Mouse (Mus musculus) 3134 (cell line): ENCODE data around the gene Hmx2.

Source experiments
- DNase-seq: peaks from one replicate; pipeline ENCODE4 v3.0.0-alpha.2; 2011; ENCODE audit warnings: low spot score; ENCODE audit not compliant: insufficient read length; ENCODE audit errors: extremely low read depth

Hmx2 gene

DNA sequence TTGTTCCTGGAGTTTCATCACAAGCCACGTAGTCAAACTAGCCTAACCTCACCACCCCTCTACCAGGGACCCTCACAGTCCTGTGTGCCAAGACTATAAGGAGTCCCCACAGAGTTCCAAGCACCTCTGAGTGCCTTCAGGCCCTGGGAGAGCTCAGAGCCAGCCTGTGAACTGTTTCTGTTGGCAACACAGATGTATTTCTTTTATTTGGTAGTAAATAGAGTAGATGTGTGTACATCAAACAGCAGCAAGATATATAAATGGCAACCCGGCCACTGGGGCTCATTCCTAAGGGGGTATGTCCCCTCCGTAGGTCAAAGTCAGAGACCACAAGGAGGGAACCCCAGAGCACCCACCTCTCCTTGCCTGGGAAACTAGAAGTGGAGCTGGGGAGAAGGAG is at the start of gene Hmx2:
TSS of gene Hmx2 (plus strand) at position 301 of the 400 bp plus-strand sequence.
- DNase-seq = no peak

DNA sequence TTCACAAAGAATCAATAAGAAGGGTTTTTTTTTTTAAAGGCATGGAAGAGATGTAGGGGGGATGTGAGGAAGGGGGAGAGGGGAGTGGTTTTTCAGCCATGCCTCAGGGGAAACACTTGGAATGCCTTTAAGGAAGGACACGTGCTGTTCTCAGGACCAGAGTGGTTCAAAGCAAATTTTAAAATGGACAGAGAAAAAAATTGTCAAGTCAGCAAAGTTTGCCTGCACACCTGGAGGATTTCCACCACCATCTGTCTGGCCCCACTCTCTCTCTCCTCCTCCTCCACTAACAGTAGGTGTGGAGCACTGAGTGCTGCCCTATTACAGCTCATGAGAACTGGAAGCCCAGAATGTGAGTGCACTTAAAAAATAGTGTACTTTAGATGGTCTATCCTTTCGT is 44.8 kb upstream of the Hmx2 start:
- no peak for DNase-seq

DNA sequence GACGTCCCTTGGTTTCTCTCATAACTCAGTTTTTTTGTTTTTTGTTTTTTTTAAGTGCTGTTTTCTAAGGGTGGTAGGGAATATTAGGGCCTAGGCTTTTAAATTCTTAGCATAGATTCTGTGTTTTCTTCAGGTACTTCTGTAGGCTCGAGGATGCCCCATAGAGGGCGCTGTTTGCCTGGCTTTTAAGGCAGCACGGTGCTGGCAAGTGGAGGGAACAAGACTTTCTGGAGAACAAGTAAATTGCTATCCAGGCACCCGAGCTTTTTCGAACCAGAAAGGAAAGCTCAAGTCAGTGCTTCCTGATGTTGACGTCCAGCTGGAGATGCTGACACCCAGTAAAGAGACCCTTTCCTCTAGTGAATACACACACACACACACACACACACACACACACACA is 8.6 kb upstream of the Hmx2 start:
- no peak for DNase-seq

DNA sequence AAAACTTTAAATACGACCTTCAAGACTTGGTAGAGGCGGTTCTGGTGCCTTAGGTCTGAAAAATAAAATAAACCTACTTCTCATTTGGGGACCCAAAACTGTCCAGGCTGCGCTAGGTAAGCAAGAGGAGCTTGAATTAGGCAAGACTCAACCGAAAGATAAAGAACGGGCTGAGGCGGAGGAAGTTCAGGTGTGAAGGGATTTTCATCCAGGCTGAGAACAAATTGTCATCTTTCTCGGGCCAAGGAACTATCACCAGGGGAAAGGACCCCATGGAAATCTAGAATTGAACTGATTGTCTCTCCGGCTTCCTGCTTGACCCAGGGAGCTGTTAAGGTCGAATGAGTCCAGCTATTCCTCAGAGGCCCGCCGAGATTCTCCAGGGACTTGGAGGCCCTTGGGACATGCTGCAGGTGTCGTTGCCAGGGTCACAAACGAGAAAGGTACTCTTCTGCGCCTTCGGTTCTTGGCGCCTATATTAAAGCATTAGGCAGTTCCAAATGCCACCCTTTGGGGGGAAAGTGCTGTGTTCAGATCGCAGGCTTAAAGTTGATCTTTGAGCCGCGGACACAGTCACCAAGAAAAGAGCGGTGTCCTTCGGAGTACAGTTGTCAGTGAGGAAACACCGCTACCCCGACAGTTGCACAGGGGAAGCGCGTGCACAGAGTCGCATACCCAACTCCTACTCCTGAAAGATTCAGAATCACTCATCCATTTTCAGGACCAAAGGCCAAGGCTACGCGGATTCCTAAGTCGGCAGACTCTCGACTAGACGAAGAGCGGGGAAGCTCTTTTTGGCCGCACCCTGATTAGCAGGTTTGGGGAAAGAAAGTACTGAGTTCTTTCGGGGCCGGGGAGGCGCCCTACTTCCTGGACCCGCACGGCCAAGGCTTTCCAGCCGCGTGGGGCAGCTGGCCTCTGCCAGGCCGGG is 7.1 kb upstream of the Hmx2 start:
- no peak for DNase-seq

DNA sequence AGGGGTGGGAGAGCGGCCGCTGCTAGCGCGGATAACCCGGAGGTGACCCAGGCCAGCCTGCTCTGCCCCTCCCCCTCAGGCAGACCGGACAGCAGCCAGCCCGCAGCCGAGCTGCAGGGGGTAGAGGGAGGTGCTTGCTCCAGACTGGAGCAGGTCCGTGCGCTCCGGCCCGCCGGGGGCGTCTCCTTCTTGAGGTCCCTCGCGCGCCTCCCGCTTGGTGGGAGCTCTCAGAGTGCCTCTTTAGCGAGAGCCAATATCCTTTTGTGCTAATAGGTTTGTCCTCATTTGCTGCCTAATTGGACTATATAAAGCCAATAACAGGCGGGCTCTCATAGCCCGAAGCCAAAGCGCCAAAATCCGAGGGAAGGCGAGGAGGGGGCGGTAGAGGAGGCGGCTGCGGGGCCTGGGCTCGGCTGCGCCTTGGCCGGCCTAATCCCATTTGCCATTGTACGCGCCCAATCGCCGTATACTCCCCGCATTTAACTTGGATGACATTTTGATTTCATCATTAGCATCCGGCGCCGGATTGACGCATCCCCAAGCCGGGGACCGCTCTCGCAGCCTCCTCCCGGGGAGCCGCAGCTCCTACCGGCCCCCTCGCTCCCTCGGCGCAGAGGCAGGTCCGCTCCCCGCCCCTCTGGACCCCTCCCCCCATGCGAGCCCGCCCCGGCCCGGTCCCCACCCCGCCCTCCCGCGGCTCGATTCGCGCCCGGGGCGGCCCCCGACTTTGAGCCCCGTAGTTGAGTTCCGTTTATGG is 6.3 kb upstream of the Hmx2 start, which contains the start of gene Hmx3:
TSS of gene Hmx3 (plus strand) at position 753 of the 757 bp plus-strand sequence.
- DNase-seq = no peak

DNA sequence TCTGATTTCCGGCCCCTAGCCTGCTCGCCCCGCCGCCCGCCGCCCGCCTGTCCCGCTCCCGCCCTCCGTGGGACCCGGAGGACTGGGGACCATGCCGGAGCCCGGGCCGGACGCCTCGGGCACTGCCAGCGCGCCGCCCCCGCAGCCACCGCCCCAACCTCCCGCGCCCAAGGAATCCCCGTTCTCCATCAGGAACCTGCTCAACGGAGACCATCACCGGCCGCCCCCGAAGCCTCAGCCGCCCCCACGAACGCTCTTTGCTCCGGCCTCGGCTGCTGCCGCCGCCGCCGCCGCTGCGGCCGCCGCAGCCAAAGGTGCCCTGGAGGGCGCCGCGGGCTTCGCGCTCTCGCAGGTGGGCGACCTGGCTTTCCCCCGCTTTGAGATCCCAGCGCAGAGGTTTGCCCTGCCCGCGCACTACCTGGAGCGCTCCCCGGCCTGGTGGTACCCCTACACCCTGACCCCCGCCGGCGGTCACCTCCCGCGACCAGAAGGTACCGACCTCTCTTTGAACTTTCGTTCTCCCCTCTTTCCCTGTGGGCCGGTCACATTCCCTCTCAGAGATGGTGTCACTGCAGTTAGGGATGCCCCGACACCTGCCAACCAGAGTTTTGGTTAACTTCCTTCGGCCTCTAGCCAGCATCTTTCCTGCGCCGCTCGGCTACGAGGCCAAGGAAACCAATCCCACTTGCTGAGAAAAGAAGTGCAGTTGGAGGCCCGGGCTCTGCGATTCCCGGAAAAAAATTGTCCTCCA is 5.5 kb upstream of the Hmx2 start:
- no peak for DNase-seq

DNA sequence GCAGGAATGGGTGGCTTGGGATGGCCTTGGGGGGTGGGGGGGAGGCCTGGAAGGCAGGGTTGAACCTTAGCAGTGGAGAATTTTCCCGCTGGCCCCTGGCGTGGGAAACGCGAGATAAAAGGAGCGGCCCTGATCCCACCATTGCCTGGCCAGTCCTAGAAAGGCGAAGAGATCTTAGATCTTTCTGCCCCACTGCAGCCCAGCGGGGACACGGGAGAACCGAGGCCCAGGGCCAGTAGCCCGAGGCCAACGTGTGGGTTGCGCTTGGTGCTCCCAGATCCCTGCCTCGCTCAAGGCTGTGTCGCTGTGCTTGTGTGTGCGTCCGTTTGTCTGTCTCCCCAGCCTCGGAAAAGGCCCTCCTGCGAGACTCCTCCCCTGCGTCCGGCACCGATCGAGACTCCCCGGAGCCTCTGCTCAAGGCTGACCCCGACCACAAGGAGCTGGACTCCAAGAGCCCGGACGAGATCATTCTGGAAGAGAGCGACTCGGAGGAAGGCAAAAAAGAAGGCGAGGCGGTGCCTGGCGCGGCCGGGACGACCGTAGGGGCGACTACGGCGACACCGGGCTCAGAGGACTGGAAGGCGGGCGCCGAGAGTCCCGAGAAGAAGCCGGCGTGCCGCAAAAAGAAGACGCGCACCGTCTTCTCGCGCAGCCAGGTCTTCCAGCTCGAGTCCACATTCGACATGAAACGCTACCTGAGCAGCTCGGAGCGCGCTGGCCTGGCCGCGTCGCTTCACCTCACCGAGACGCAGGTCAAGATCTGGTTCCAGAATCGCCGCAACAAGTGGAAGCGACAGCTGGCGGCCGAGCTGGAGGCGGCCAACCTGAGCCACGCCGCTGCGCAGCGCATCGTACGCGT is 4.7 kb upstream of the Hmx2 start:
- DNase-seq = no peak

DNA sequence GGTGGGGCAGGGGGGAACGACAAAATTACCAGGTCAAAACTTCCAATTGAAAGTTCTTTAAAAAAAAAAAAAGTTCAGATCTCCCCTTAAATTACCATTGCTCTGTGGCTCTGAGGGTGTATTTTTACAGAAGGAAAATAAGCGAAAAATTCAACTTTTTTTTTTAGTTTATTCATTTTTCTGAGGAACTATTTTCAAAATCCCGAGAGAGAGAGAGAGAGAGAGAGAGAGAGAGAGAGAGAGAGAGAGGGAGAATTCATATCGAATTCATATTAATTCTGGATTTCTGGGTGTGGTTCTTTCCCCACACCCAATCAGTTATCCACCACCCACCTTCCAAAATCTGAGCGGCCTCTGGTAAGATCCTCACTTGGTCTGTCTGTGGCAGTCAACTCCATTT is 3.7 kb upstream of the Hmx2 start:
- no peak for DNase-seq

DNA sequence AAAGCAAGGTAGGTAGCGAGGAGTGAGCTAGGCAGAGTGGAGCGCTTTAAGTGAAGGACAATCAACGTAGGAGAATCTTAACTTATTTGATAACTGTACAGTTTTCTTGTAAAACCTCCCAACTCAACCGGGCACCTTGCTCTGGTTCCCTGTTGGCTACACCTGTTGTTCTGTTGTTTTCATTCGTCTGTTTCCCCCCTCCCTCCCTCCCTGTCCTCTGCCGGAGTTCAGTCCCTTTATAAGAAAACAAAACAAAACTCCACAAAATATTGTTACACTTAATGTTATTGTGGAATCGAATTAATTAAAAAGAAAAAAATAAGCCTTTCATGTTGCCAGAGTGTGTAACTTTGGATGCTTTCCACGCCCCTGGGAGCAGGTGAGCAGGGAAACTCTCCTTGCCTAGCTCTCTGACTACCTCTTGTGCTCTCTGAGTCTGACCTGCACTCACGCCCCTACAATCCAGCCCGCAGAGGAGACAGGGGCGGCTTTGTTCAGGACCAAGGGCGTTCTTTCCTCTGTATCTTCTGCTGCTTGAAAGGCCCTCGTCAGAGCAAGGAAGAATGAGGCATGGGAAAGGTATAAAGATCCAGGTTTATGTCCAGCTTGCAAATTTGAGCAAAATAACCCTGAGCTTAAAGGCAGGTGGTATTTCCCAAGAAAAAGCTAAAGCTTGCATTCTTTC is 2.7 kb upstream of the Hmx2 start:
- no peak for DNase-seq

DNA sequence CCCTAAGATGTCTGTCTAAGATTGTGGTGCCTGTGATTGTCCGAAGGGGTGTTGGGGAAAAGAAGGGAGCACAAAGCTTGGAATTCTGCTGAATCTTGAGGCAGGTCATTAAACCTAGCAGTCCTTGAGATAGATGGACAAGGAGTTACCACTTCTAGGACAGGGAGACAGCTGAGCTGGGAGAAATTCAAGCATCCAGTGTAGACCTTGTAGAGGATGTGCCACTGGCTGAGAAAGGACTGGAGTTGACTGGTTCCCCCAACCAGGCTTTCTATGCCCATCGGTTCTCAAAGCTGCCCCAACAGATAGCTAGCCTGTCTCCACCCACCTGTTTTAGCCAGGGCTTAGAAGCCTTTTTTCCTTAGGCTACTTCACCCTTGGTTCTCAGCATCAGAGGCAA is 2.1 kb upstream of the Hmx2 start:
- no peak for DNase-seq

DNA sequence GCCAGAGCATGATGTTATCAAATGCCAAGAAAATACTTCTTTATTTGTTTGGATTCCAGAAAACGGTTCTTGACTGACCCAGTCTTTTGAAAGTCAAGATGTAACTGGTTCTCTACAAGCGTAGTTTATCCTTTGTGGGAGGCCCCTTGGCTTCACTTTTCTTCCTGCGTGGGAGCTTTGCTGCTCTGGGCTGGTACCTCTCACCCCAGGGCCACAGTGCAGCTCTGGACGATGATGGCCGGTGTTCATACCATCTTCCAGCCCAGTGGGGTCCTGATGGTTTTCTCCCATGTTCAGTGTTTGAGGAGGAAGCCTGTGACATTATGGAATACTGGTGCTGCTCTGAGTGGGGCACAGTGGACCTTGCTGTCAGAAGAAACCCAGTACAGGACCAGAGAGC is 1.1 kb upstream of the Hmx2 start:
- DNase-seq = no peak

DNA sequence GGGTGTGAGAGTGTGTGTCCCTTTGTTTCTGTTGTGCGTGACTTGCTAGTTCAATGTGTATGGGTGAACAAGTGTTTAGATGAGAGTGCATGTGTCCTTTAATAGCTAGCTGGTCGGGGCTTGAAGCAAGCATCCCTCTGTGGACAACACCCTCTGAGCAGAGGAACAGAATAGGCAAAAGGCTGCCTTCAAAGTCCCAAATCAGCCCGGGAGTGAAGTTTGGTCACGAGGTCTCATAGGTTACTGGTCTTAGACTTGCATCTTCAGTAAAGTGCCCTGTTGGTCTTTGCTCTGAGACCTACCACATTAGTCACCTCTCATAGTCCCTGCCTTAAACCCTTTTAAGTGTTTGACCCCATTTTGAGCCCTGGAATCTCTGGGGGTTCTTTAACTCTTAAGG is 2.9 kb downstream of the Hmx2 start:
- no peak for DNase-seq

DNA sequence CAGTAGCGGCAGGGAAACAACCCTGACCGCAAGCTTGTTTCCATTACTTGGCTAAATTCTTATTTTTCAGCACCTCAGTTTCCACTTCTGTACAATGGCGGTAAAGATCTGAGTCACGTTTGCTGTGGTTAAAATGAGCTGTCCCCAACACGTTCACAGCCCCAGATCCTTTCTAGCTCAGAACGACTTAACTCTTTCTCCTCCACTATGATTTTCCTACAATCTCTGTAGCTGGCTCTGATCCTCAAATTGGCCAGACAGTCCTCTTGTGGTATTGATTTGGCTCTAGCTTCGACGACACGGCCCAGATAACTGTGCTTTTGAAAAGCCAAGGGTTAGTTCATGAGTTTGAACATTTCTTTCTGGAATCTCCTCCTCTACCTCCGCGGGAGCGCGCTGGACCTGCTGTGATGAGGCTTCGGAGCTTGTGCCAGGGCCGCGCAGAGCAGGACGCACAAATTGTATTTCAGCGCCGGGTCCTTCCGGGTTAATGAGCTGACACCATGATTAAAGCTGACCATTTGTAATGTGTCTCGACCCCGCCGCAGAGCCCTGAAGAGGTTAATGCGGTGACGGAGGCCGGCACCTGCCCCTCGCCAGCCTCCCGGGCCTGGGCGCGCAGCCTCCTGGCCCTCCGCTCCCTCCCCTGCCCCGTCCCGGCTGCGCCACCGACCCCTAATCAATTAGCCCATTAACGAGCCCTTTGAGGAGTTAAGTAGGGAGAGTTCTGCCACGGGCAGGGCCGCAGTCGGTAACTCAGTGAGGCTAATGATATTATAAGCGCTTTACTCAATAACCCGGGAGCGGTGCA is 3.6 kb downstream of the Hmx2 start:
- DNase-seq = no peak

DNA sequence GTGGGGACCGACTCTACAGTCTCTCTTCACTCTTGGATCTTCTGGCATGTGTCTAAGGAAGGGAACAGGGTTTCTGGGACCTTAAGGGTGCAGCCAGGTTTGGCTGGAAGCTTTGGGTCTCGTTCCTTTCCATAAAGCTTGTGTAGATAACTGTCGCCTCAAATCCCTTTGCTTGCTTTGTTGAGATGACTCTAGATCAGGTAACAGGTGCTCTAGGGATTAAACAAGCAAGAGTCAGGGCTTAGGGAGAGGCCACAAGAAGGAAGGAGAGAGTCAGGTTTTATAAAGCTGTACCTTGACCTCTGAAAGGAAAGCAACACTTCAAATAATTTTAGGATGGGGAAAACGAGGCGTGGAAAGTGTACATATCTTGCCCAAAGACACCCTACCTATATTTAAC is 4.2 kb downstream of the Hmx2 start:
- DNase-seq = no peak

DNA sequence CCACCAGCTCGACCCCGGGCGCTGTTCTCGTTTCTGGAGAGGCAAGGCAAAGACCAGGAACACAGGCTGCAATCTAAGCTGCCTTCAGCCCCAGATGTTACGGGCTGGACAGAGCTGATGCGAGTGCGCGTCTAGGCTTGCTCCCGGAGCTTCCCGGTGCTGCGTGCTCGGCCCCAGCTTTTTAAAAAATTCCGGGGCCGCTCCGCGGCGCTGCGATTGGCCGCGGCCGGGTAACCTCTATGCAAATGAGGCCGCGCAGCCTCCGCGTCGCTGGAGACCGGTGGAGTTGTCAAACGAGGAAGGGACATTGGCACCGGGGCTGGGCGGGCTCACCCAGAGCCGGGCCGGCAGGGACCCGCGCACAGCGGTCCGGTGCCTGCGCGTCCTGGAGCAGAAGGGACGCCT is 5.2 kb downstream of the Hmx2 start:
- peak; percentile 83 for DNase-seq

DNA sequence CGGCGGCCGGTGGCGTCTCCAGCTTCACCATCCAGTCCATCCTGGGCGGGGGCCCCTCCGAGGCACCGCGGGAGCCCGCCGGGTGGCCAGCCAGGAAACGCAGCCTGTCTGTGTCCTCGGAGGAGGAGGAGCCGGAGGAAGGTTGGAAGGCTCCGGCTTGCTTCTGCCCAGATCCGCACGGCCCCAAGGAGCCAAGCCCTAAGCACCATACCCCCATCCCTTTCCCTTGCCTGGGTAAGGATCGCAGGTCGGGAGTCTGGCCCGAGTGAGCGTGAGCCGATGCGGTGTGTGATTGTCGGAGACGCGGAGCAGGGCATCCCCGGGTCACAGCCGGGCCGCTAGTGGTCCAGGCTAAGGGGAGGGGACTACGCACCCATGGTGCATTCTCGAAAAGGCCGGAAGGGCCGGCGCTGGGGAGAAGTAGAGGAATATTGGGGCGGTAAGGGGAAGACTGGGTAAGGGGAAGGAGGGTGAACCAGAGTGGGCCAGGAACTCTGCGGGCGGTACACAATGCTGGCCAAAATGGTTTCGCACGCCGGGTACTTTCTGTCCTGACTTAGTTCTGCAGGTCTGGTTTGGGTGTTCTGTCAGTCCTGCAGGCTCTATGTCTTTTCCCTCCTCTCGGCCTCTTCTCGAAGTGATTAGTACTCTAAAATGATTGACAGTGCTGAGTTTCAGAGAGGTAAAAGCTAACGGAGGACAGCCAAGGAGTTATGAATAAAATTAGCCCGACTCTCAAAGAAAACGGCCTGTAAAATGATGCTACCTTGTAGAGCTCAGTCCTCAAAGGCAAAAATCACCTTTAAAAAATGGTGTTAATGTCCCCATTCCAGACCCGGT is 6.0 kb downstream of the Hmx2 start:
- DNase-seq = peak; percentile 80

DNA sequence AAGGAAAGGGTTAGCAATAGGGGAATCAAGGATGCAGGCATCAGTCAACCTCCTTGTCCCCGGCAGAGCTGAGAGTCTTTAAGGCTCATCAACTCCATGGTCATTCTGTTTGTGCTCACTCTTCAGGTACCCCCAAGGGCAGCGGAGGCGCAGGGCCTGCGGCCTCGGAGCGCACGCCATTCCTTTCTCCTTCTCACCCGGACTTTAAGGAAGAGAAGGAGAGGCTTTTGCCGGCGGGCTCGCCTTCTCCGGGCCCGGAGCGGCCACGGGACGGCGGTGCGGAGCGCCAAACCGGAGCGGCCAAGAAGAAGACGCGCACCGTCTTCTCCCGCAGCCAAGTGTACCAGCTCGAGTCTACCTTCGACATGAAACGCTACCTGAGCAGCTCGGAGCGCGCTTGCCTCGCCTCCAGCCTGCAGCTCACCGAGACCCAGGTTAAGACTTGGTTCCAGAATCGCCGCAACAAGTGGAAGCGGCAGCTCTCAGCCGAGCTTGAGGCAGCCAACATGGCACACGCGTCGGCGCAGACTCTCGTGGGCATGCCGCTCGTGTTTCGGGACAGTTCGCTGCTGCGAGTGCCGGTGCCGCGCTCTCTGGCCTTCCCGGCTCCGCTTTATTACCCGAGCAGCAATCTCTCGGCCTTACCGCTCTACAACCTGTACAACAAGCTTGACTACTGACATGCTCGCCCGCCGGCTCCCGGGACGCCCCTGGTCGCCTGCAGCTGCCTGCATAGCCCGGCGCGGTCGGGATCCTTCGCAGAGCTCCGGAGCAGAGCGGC is 6.9 kb downstream of the Hmx2 start:
- no peak for DNase-seq
